Mouse (Mus musculus): ENCODE measurements around the gene Vmn1r94. TPM values are rescaled to one million over a fixed set of nuclear protein-coding genes. Genes with fewer than 3 reads are reported as not detected.
"Not testable (repeated sequence)": the region's sequence is repeated elsewhere in the genome, so short reads cannot be mapped to it uniquely, and the experiment has no call there.

Vmn1r94 gene
- not detected in 2 replicates for polyA plus RNA-seq (2012; rRNA removed)

DNA sequence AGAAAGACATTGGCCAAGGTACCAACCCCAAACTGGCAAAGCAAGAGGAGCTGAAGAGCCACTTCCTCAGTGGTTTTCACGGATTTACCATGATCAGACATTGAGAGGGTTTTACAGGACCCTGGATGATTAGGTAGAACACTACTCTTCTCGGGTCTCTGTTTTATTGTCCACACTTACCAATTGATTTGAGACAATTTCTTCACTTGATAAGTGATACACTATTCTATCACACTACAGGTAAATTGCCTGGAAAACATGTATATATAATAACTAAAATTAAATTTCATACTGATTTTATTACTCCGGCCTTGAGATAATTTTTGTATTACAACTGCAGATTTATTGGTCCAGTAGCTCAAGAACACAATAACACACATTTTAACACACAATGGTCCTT lies at the start of gene Vmn1r94:
Gene Vmn1r94, minus strand, starts transcription at position 101 of the 400 bp plus-strand sequence.
- not testable (repeated sequence) for H3K4me1 ChIP-seq (ENCODE audit: control insufficient read depth, insufficient read depth, low read length); H3K27me3 ChIP-seq (replicated peaks; ENCODE audit: control insufficient read depth, insufficient read depth, low read length); H3K4me3 ChIP-seq (ENCODE audit: insufficient read depth, low read depth, low read length); H3K36me3 ChIP-seq (ENCODE audit: control insufficient read depth, insufficient read depth, low read length); H3K27ac ChIP-seq (ENCODE audit: insufficient read depth, low read depth, low read length); DNase-seq
- no CpG with 5 or more reads among the region's 3 CpGs for WGBS

DNA sequence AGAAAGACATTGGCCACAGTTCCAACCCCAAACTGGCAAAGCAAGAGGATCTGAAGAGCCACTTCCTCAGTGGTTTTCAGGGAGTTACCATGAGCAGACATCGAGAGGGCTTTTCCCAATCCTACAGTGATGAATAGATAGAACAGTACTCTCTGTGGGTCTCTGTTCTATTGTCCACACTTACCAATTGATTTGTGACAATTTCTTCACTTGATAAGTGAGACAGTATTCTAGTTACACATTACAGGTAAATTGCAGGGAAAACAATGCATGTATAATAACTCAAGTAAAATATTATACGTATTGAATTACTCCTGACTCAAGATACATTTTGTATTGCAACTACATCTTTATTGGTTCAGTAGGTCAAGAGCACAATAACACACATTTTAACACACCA lies 37.3 kb upstream of the Vmn1r94 start, which contains the start of gene Gm6164:
Gene Gm6164, minus strand, starts transcription at position 101 of the 400 bp plus-strand sequence.
- not testable (repeated sequence) for H3K27me3 ChIP-seq (replicated peaks; ENCODE audit: control insufficient read depth, insufficient read depth, low read length); DNase-seq; H3K36me3 ChIP-seq (ENCODE audit: control insufficient read depth, insufficient read depth, low read length); H3K27ac ChIP-seq (ENCODE audit: insufficient read depth, low read depth, low read length); H3K4me3 ChIP-seq (ENCODE audit: insufficient read depth, low read depth, low read length); H3K4me1 ChIP-seq (ENCODE audit: control insufficient read depth, insufficient read depth, low read length)
- WGBS, result no CpG with 5 or more reads among the region's 2 CpGs

- not testable (repeated sequence) for H3K27ac ChIP-seq (ENCODE audit: insufficient read depth, low read depth, low read length); H3K27me3 ChIP-seq (replicated peaks; ENCODE audit: control insufficient read depth, insufficient read depth, low read length); H3K36me3 ChIP-seq (ENCODE audit: control insufficient read depth, insufficient read depth, low read length); H3K4me3 ChIP-seq (ENCODE audit: insufficient read depth, low read depth, low read length); DNase-seq; H3K4me1 ChIP-seq (ENCODE audit: control insufficient read depth, insufficient read depth, low read length)
- WGBS, result no CpG with 5 or more reads among the region's 3 CpGs
These were observed 25.2 kb upstream of the Vmn1r94 start, which contains the start of gene Vmn1r95 for GRCm38 (mm10) chr7:20193410-20193809. Gene Vmn1r95 (plus strand): TSS chr7:20193710.

- not testable (repeated sequence) for DNase-seq; H3K4me3 ChIP-seq (ENCODE audit: insufficient read depth, low read depth, low read length); H3K36me3 ChIP-seq (ENCODE audit: control insufficient read depth, insufficient read depth, low read length); H3K27me3 ChIP-seq (replicated peaks; ENCODE audit: control insufficient read depth, insufficient read depth, low read length); H3K27ac ChIP-seq (ENCODE audit: insufficient read depth, low read depth, low read length); H3K4me1 ChIP-seq (ENCODE audit: control insufficient read depth, insufficient read depth, low read length)
- WGBS, result no CpG with 5 or more reads among the region's 5 CpGs
These were observed 29.2 kb downstream of the Vmn1r94 start, which contains the start of gene Vmn1r93 for GRCm38 (mm10) chr7:20138988-20139387. Gene Vmn1r93 (minus strand): TSS chr7:20139088.

DNA sequence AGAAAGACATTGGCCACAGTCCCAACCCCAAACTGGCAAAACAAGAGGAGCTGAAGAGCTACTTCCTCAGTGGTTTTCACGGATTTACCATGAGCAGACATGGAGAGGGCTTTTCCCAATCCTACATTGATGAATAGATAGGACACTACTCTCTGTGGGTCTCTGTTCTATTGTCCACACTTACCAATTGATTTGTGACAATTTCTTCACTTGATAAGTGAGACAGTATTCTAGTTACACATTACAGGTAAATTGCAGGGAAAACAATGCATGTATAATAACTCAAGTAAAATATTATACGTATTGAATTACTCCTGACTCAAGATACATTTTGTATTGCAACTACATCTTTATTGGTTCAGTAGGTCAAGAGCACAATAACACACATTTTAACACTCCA lies 45.7 kb downstream of the Vmn1r94 start, which contains the start of gene Gm16442:
Gene Gm16442, minus strand, starts transcription at position 101 of the 400 bp plus-strand sequence.
- not testable (repeated sequence) for H3K27ac ChIP-seq (ENCODE audit: insufficient read depth, low read depth, low read length); H3K4me1 ChIP-seq (ENCODE audit: control insufficient read depth, insufficient read depth, low read length); H3K36me3 ChIP-seq (ENCODE audit: control insufficient read depth, insufficient read depth, low read length); H3K27me3 ChIP-seq (replicated peaks; ENCODE audit: control insufficient read depth, insufficient read depth, low read length); H3K4me3 ChIP-seq (ENCODE audit: insufficient read depth, low read depth, low read length); DNase-seq
- WGBS, result no CpG with 5 or more reads among the region's 2 CpGs

Other genes starting within 250 kb of the Vmn1r94 start
- gene Pvr, start 247.2 kb downstream of the Vmn1r94 start, polyA plus RNA-seq (2012; rRNA removed), result 10.9 and 12.3 TPM in 2 replicates
- gene Igsf23, start 217.6 kb downstream of the Vmn1r94 start, polyA plus RNA-seq (2012; rRNA removed), result 0.14 and 0.31 TPM in 2 replicates
- gene Ceacam20, start 203.0 kb downstream of the Vmn1r94 start, polyA plus RNA-seq (2012; rRNA removed), result 0.03 TPM in 1 of 2 replicates, not detected in the other
- not detected in 2 replicates for gene Nlrp9b, start 176.9 kb downstream of the Vmn1r94 start, polyA plus RNA-seq (2012; rRNA removed)
- gene Vmn1r91, start 68.7 kb downstream of the Vmn1r94 start, polyA plus RNA-seq (2012; rRNA removed), result not detected in 2 replicates
- gene Gm16442, start 45.8 kb downstream of the Vmn1r94 start, polyA plus RNA-seq (2012; rRNA removed), result not detected in 2 replicates
- gene Vmn1r93, start 29.3 kb downstream of the Vmn1r94 start, polyA plus RNA-seq (2012; rRNA removed), result not detected in 2 replicates
- gene Vmn1r95, start 25.3 kb upstream of the Vmn1r94 start, polyA plus RNA-seq (2012; rRNA removed), result not detected in 2 replicates
- not detected in 2 replicates for gene Gm6164, start 37.2 kb upstream of the Vmn1r94 start, polyA plus RNA-seq (2012; rRNA removed)
- gene Gm4498, start 65.5 kb upstream of the Vmn1r94 start, polyA plus RNA-seq (2012; rRNA removed), result not detected in 2 replicates
- not detected in 2 replicates for gene Gm5890, start 94.5 kb upstream of the Vmn1r94 start, polyA plus RNA-seq (2012; rRNA removed)
- gene Gm4133, start 165.7 kb upstream of the Vmn1r94 start, polyA plus RNA-seq (2012; rRNA removed), result not detected in 2 replicates
- not detected in 2 replicates for gene Gm5728, start 207.0 kb upstream of the Vmn1r94 start, polyA plus RNA-seq (2012; rRNA removed)
- gene Vmn1r100, start 249.6 kb upstream of the Vmn1r94 start, polyA plus RNA-seq (2012; rRNA removed), result not detected in 2 replicates